Mouse (Mus musculus) G1E-ER4 (cell line): ENCODE results near the gene Mtfp1. TPM values are rescaled to one million over a fixed set of nuclear protein-coding genes. Genes with fewer than 3 reads are reported as not detected.

Experiments used
- GATA1 ChIP-seq: IDR thresholded peaks from one replicate; pipeline ENCODE4 v1.8.0; 2012; ENCODE audit warnings: low read length, inconsistent platforms
- polyA plus RNA-seq: library from polyadenylated mRNA; stranded (reverse); fragments of >175 nt; gene quantifications from 2 replicates; pipeline ENCODE4 v1.2.3, GENCODE M21; 2012

The Mtfp1 gene
- polyA plus RNA-seq = 18.8 and 27.1 TPM in 2 replicates

DNA sequence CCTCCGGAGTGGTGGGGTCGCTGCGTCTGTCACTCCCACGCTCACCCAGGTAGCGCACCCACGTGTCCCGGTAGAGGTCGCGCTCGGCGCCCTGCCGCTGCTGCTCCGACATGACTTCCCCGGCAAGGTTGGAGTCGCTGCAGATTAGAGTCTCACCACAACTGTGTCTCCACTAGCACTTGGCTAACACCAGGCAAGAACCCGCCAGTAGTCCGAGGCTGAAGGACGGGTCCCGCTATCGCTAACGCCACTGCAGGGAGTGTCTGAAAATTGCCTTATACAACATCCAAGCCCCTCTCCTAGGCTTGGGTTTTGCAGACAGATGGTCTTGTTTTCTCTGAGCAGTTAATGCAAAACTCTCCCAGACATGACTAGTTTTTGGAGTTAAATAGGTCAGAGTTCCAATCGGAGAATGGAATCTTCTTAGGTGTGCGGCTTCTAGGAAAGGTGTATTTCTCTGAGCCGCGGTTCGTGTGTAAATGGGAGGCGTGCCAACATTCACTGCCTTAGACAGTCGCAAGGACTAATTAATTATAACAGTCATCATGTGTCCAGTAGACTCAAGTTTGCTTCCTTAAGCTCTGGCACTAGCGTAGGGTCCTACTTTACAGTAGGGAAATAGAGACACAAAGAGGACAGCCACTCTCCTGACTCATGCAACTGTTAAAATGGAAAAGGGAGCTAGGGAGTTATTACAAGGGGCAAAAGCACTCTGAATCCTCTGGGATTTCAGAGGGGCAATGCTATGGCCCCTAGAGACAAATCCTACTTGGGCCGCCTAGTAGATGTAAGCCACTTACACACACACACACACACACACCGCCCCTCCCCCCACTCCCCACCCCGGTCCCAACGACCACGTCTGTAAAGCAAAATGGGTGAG, at the start of gene Mtfp1:
Gene Mtfp1, minus strand, starts transcription at position 275 of the 883 bp plus-strand sequence.
- no peak for TF ChIP-seq GATA1

DNA sequence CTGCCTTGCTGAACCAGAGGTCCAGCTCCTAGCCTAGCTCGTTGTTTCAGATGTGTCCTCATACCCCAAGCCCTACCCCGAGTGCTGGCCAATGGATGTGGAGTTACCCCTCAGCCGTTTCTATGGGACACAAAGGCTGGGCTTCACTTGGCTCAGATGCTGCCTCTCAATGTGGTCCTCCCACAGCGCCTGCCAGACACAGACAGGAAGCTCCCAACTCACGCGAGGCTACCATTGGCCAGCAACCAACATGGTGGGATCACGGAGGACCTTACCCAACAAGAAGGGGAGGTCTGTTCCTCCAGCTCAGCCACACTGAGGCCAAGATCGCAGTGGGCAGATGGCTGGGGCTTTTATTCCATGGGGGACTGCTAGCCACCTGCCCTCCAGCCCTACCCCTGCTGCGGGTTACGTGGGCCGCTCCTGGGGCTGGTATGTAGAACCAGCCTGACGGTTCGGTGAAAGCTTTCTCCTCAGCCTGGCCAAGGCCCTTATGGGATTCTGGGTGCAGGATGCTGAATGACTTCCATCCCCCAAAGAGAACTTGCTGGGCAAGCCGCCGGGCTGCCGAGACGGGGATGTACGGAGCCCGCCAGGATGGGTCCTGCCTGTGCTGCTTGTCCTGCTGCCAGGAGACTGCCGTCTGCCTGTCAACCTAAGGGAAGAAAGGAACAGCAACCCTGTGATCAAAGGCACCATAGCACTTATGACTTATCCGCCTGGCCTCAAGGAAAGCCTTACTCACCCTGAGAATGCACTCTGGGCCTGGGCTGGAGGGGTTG, 48.2 kb upstream of the Mtfp1 start:
- no peak for TF ChIP-seq GATA1

DNA sequence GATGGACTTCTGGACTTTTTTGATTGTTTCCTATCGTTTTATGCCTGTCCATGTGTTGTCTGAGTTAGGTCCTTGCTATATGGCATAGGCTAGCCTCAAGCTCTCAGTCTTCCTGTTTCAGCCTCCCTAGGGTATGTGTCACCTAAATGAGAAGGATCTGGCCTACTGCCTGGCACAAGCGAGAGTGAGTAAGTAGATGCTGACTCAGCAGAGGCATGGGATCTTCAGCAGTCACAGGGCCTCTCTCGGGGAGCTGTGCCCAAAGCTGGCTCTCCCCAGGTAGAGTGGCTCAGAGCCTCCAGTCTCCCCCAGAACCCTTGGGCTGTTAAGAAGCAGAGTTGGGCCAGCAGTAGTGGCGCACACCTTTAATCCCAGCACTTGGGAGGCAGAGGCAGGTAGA, 47.1 kb upstream of the Mtfp1 start:
- no peak for TF ChIP-seq GATA1

DNA sequence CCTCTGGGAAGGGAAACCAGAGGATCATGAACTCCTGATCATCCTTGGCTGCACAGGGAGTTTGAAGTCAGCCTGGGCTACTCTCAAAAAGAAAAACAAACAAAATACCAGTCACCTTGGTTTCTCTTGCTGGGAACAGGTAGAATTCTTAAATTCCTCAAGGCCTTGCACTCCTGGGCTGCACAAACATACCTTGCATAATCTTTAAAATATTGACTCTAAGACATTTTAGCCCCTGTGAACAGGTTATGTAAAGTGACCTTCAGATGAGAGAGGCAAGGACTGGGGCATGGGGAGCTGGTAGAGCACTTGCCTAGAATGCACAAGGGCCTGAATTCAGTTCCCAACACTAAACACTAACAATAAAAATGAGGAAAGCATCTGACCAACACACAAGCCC, 46.3 kb upstream of the Mtfp1 start:
- TF ChIP-seq GATA1 = no peak

DNA sequence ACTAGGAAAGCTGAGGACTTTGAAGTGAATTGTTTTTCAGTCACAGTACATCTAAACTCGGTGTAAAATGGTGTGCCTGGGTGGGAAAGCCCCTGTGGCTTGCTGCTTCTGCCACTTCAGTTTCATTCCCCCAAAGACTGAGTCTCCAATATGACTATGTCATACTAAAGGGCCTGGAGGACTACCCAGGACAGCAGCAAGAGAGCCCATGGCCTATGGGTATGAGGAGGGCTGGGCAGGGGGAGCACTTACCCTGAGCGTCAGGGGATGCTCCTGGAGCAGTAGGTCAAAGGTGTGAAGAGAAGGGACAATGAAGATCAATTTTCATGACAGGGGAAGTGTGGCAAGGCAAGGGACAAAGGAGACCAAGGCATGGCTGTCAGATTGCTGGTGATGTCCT, 43.7 kb upstream of the Mtfp1 start:
- TF ChIP-seq GATA1 = no peak

DNA sequence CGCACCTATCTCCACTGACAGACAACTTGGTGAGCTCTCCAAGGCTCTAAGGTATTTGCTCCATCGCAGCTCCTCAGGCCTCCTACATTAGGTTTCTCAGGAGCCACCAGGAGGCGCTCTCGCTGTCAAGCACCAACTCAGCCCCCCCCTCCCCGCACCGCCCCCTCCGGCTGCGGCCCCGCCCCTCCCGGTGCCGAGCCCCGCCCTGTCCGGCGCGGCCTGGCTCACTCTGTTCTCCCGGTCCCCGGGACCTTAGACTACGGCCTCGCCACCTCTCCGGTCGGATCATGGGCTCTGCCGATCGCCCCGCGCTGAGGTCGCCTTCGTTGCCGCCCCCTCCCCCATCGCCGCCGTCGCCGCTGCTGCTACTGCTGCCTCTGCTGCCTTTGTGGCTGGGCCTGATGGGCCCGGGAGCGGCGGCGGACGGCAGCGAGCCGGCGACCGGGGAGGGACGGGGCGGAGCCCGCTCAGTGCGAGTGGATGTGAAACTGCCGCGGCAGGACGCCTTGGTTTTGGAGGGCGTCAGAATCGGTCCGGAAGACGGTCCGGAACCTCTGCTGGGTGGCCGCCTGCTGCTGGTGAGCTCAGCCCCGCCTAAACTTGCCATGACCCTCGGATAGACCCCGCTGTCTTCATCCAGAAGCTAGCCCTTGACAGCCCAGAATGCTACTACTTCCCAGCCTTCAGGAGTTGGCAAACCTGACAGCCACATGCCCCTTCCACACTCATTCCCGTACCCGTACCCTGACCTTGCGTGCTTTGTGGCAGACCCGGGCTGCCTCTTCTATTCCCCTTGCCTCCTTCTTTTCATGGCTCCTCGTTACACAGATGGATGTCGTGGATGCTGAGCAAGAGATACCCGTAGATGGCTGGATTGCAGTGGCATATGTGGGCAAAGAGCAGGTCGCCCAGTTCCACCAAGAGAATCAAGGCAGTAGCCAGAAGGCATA, 40.0 kb upstream of the Mtfp1 start, which contains the start of gene Rnf215:
Gene Rnf215, plus strand, starts transcription at position 217 of the 950 bp plus-strand sequence.
- no peak for TF ChIP-seq GATA1

DNA sequence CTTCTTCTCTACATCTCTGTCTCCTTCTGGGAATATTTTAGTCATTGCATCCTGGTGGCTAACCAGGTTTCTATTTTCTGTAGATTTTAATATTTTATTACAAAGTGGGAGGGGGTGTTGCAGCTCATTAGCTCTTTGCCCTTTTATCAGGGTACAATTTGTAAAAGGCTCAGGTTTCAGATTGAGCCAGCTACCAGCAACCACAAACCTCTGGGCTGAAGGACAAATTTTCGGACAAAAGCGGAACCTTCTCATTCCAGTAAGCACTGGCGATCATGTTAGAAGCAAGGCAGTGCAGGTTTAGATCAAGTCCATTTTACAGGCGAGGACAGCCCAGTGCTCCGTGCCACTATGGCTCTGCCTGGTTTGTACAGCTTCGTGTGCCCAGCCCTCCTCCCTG, 39.2 kb upstream of the Mtfp1 start:
- TF ChIP-seq GATA1 = no peak

DNA sequence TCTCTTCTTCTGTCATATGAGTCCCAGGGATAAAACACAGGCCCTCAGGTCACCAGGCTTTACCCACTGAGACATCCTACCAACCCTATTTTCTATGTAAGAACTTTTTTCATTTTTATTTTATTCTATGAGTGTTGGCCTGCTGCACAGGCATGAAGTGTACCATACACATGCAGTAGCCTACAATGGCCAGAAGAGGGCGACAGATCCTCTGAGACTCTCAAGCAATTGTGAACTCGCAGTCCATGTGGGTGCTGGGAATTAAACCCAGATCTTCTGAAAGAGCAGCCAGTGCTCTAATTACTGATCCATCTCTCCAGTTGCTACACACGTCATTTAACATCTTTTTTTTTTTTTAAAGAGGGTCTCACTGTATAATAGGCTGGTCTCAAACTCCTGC, 38.2 kb upstream of the Mtfp1 start:
- no peak for TF ChIP-seq GATA1

DNA sequence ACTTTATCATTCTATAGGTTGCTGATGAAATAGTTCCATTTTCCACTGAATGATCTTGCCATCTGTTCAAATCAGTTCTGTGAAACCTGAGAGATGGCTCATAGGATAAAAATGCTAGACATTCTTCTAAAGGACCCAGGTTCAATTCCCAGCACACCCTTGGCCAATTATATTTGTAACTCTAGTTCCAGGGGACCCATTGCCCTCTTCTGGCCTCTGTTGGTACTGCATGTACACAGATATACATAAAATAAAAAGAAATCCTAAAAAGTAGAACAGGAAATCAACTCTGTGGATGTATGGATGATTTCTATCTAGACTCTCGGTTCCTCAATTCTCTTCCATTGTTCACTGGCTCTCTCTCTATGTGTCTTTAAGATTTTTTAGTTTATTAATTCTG, 31.8 kb upstream of the Mtfp1 start:
- TF ChIP-seq GATA1 = no peak

DNA sequence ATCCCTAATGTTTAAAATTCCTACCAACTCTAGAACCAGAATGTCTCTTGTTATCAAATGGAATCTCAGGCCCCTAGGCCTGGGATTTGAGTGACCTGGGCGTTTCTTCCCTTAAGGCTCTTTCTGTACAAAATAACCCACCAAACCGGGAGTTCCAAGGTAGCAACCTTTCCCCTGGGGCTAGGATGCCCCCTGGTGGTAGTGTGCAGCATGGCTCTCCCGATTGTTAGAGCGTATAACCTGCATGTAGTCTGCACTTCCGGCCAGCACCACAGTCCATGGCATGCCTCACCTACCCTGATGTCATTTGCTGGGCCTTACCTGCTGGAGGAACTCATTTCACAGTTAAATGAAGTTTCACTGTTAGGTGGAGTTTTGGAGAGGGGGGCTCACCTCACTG, 28.7 kb upstream of the Mtfp1 start:
- no peak for TF ChIP-seq GATA1

DNA sequence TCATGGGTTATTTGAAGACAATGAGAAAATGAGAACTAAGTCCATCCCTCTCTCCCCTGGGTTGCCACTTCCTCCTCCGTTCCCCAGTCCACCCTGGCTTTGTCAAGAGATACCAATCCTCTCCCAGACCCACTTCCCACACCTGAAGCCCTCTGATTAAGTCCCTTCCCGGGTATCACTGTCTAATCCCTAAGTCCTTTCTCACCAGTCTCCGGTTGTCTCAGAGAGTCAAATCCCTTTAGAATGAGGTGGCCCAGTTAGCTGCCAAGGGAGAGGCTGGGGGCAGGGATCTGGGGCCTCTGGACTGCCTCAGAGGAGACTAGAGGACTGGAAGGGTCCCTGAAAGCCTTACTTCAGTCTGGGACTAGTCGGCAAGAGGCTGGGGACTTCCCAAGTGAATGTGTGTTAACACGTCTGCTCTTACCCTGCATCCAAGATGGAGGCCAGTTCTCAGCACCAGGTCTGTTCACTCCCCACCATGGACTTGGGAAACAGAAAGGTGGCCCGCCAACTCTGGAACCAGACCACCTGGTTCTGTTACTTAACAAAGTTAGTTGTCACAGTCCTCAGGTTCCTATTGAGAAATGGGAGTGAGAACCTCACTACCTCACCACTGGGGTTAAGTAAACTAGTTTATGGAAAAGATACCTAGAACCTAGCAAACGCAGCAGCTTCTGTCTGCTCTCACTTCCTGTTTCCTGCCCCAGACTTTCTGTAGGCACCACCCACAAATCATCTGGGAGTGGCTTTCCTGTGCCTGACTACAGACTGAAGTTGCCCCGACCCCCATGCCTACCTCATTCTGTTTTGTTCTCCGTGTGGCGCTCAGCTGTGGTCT, 27.7 kb upstream of the Mtfp1 start, which contains the start of gene Sec14l2:
Gene Sec14l2, minus strand, starts transcription at position 674 of the 838 bp plus-strand sequence.
- TF ChIP-seq GATA1 = no peak

DNA sequence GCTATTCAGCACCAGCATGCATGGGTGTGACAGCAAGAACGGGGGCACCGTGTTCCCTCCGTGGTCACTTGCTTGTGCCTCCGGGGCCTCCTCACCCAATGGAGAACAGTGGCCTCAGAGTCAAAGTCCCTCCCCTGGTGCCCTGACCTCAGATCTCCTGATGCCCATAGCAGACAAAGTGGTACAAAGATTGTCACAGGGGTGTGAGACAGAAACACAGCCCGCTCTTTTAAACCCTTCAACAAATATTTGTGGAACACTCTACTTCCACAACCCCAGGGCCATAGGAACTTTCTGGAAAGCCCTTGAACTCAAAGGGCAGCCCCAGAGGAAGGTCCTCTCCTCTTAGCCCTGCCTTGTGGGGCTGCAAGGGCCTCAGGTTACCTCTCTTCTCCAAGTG, 27.0 kb upstream of the Mtfp1 start:
- TF ChIP-seq GATA1 = no peak

DNA sequence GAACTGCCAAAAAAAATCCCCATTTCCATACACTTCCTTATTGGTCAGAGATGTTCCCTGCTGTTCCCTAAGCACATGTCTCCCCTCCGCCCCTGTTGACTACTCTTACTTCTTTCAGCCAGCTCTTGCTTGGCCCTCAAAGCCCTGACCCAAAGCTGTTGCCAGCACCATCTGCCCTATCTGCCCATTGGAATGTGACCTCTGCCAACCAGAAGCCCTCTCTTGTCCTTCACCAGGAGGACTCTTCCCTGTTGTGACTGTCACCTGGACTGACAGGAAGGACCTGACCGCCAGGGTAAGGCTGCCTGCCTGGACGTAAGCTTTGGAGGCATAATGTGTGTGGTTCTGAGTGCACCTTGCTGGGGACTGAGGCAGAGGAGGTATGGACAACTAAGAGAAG, 26.4 kb upstream of the Mtfp1 start:
- TF ChIP-seq GATA1 = no peak

DNA sequence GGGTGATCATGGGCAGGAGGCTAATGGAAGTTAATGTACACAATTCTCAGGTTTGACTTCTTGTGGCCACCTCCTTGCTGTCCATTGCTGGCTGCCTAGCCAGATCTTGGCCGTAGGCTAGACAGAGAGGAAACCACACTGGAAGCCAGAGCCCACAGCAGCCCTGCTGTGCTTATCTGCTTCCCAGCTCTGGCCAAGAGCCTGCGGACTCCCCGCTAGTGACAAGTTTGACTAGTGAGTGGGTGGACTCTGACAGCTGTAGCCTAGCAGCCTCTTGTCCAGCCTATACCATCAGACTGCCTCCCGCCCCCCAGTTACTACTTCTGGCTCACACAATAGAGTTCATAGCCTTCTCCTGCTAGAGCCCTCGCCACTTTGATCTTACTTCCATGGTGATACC, 24.4 kb upstream of the Mtfp1 start:
- TF ChIP-seq GATA1 = no peak
